Mouse (Mus musculus) stomach, postnatal 0 days (tissue): ENCODE measurements at regions not wholly inside any gene's neighbourhood (a gene's known extent, or its start where the extent isn't known, plus 50 kb on each side); places are given as distances from the start of the nearest gene placed in this dataset.

ENCODE experiments used
- CTCF ChIP-seq: IDR thresholded peaks from 2 replicates; pipeline ENCODE4 v1.5.1; 2016; ENCODE audit warnings: antibody characterized with exemption, low read depth, mild to moderate bottlenecking, moderate library complexity
- EP300 ChIP-seq: optimal IDR thresholded peaks from 2 replicates; pipeline ENCODE3; 2016; ENCODE audit warnings: antibody characterized with exemption

DNA sequence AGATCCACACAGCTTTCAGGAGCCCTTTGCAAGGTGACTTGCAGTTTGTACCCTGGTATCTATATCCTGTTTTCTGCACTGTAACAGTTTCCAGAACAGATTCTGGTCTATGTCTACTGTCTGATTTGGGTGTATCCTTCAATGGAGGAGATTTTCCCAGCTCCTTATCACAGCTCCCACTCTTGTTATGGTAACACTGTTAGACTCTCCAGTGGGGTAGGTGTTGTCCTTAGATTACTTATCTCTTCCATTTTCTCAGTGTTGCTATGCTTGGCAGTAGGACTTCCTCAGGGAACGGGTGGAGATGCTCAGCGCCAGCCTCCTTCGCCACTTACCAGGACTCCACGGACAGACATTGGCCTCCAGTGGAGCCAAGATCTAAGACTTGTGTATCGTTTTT, 160.1 kb upstream of the Cdh11 start:
- TF ChIP-seq EP300 (no peak), CTCF (no peak)
